Mouse (Mus musculus): Measurements from ENCODE around the gene Hnrnpu. TPM values are rescaled to one million over a fixed set of nuclear protein-coding genes. Genes with fewer than 3 reads are reported as not detected.
"Not testable (repeated sequence)": the region's sequence is repeated elsewhere in the genome, so short reads cannot be mapped to it uniquely, and the experiment has no call there.

Hnrnpu gene
- polyA plus RNA-seq, 1 experiment: 48.6 TPM

DNA sequence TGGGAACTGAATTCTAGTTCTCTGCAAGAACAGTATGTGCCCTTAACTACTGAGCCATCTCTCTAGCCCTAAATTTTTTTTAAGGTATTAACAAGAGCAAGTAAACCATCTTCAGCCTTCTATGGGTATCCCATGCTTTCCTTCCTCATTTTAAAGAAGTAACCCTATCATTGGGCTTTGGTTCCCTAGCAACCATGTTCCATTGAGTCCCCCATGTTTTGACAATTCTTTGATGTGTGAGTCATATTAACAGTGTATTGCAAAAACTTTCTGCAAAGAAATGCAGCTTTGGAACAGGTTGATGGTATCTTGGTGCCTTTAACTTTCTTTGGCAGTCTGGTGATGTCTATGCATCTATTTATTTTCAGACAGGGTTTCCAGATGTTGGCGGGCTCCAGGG lies 43.5 kb downstream of the Hnrnpu start:
- no peaks in the 10 kb centered on the region for H3K36me3 ChIP-seq (ENCODE audit: control insufficient read depth, insufficient read depth, low read length)
- TF ChIP-seq CTCF (IDR thresholded peaks at IDR 0.05; ENCODE audit: extremely low read depth, insufficient read depth, insufficient read length, insufficient replicate concordance): no peak
- no peak for TF ChIP-seq POLR2A (IDR thresholded peaks at IDR 0.05; ENCODE audit: low read depth, low read length)
- no peaks in the 10 kb centered on the region for H3K4me1 ChIP-seq (ENCODE audit: control insufficient read depth, insufficient read depth, insufficient read length)
- no peaks in the 10 kb centered on the region for H3K27me3 ChIP-seq (ENCODE audit: control insufficient read depth, insufficient read depth, low read length)
- no peak overlapping the region for H3K4me3 ChIP-seq (ENCODE audit: extremely low read depth, insufficient read depth, insufficient read length)
- DNase-seq (ENCODE audit: low read depth in 1 of 2, low spot score in 2 of 2): no peak
- no peak overlapping the region for H3K27ac ChIP-seq (ENCODE audit: insufficient read depth, low read length)
- WGBS: 92% methylated on average over 1 of the region's 1 CpGs

- 89% methylated on average over 3 of the region's 3 CpGs for WGBS
- Histone ChIP-seq H3K4me3 (ENCODE audit: extremely low read depth, insufficient read depth, insufficient read length) (no peak overlapping the region), H3K36me3 (ENCODE audit: control insufficient read depth, insufficient read depth, low read length) (no peaks in the 10 kb centered on the region), H3K4me1 (ENCODE audit: control insufficient read depth, insufficient read depth, insufficient read length) (no peaks in the 10 kb centered on the region), H3K27me3 (ENCODE audit: control insufficient read depth, insufficient read depth, low read length) (no peaks in the 10 kb centered on the region), H3K27ac (ENCODE audit: insufficient read depth, low read length) (no peak overlapping the region)
- no peak for DNase-seq (ENCODE audit: low read depth in 1 of 2, low spot score in 2 of 2)
- no peak for TF ChIP-seq CTCF (IDR thresholded peaks at IDR 0.05; ENCODE audit: extremely low read depth, insufficient read depth, insufficient read length, insufficient replicate concordance)
- TF ChIP-seq POLR2A (IDR thresholded peaks at IDR 0.05; ENCODE audit: low read depth, low read length): no peak
Measured at GRCm38 (mm10) chr1:178291716-178292115, 45.9 kb downstream of the Hnrnpu start.

DNA sequence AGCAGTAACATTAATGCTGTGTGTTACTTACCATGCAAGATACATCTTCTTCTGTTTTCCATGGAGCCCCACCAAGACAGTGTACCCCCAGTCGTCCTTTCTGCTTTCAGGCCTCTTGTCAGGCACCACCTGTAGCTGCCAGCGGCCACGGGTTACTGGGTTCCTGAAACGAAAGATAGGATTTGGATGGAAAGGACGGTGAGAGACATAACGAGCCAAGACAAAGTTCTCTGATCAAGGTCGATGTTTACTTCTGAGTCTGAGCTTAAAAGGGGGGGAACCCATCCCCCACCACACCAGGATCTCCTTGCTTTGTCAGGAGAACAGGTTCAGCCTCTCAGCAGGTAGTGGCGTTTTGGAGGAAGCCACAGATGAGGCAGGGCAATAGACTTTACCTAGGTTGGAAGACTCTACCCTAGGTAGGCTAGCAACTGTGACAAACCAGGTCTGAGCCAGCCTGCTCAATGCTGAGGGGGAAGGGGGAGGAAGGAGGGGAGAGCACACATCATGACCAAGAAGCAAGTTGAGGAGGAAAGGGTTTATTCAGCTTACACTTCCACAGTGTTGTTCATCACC lies 49.9 kb downstream of the Hnrnpu start:
- H3K4me1 ChIP-seq (ENCODE audit: control insufficient read depth, insufficient read depth, insufficient read length): no peaks in the 10 kb centered on the region
- no peaks in the 10 kb centered on the region for H3K27me3 ChIP-seq (ENCODE audit: control insufficient read depth, insufficient read depth, low read length)
- H3K27ac ChIP-seq (ENCODE audit: insufficient read depth, low read length): no peak overlapping the region
- WGBS: 81% methylated on average over 8 of the region's 8 CpGs
- DNase-seq (ENCODE audit: low read depth in 1 of 2, low spot score in 2 of 2): no peak
- TF ChIP-seq CTCF (IDR thresholded peaks at IDR 0.05; ENCODE audit: extremely low read depth, insufficient read depth, insufficient read length, insufficient replicate concordance) (no peak), POLR2A (IDR thresholded peaks at IDR 0.05; ENCODE audit: low read depth, low read length) (no peak)
- H3K36me3 ChIP-seq (ENCODE audit: control insufficient read depth, insufficient read depth, low read length): no peaks in the 10 kb centered on the region
- H3K4me3 ChIP-seq (ENCODE audit: extremely low read depth, insufficient read depth, insufficient read length): no peak overlapping the region

GRCm38 (mm10) chr1:178283946-178284720 lies 53.5 kb downstream of the Hnrnpu start:
- no peak for TF ChIP-seq CTCF (IDR thresholded peaks at IDR 0.05; ENCODE audit: extremely low read depth, insufficient read depth, insufficient read length, insufficient replicate concordance)
- no peak for TF ChIP-seq POLR2A (IDR thresholded peaks at IDR 0.05; ENCODE audit: low read depth, low read length)
- WGBS: 88% methylated on average over 2 of the region's 2 CpGs

DNA sequence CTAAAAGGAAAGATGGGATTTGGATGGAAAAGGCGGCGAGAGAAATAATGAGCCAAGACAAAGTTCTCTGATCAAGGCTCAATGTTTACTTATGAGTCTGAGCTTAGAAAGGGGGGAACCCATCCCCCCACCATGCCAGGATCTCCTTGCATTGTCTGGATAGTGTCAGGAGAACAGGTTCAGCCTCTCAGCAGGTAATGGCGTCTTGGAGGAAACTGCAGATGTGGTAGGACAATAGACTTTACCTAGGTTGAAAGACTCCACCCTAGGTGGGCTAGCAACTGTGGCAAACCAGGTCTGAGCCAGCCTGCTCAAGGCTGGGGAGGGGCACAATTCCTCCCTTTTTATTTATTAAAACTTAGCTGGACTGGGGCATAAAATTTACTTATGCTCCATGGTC lies 54.3 kb downstream of the Hnrnpu start:
- not testable (repeated sequence) for DNase-seq (ENCODE audit: low read depth in 1 of 2, low spot score in 2 of 2); H3K27ac ChIP-seq (ENCODE audit: insufficient read depth, low read length); H3K4me3 ChIP-seq (ENCODE audit: extremely low read depth, insufficient read depth, insufficient read length); H3K4me1 ChIP-seq (ENCODE audit: control insufficient read depth, insufficient read depth, insufficient read length); H3K27me3 ChIP-seq (ENCODE audit: control insufficient read depth, insufficient read depth, low read length); H3K36me3 ChIP-seq (ENCODE audit: control insufficient read depth, insufficient read depth, low read length)
- WGBS: 94% methylated on average over 3 of the region's 3 CpGs

More at GRCm38 (mm10) chr1:178283946-178284720, 53.5 kb downstream of the Hnrnpu start:
- Histone ChIP-seq H3K27ac (ENCODE audit: insufficient read depth, low read length) (no peak overlapping the region), H3K36me3 (ENCODE audit: control insufficient read depth, insufficient read depth, low read length) (no peaks in the 10 kb centered on the region), H3K27me3 (ENCODE audit: control insufficient read depth, insufficient read depth, low read length) (no peaks in the 10 kb centered on the region; the same call in 1 of the 2 replicates), H3K4me3 (ENCODE audit: extremely low read depth, insufficient read depth, insufficient read length) (no peak overlapping the region), H3K4me1 (ENCODE audit: control insufficient read depth, insufficient read depth, insufficient read length) (no peaks in the 10 kb centered on the region)
- DNase-seq (ENCODE audit: low read depth in 1 of 2, low spot score in 2 of 2): no peak

- no peaks in the 10 kb centered on the region for H3K36me3 ChIP-seq (ENCODE audit: control insufficient read depth, insufficient read depth, low read length)
- DNase-seq (ENCODE audit: low read depth in 1 of 2, low spot score in 2 of 2): no peak
- H3K4me1 ChIP-seq (ENCODE audit: control insufficient read depth, insufficient read depth, insufficient read length): peaks cover 6% of the 10 kb centered on the region
- WGBS: 2% methylated on average over 86 of the region's 87 CpGs
- H3K27ac ChIP-seq (ENCODE audit: insufficient read depth, low read length): no peak overlapping the region
- H3K27me3 ChIP-seq (ENCODE audit: control insufficient read depth, insufficient read depth, low read length): peaks cover 5% of the 10 kb centered on the region
- no peak for TF ChIP-seq POLR2A (IDR thresholded peaks at IDR 0.05; ENCODE audit: low read depth, low read length)
- no peak for TF ChIP-seq CTCF (IDR thresholded peaks at IDR 0.05; ENCODE audit: extremely low read depth, insufficient read depth, insufficient read length, insufficient replicate concordance)
- peak overlapping the region; percentile 30; the same call in 1 of the 2 replicates for H3K4me3 ChIP-seq (ENCODE audit: extremely low read depth, insufficient read depth, insufficient read length)
Measured at GRCm38 (mm10) chr1:178276054-178276911, 61.3 kb downstream of the Hnrnpu start.
